Mouse (Mus musculus) right cerebral cortex, postnatal 25 days (tissue): ENCODE data around the gene Med13l.
A peak's percentile ranks its signal among the peaks of the same experiment; 100 is the strongest.

Source experiments
- DNase-seq: peaks from one replicate; pipeline ENCODE4 v3.0.0; 2022

The Med13l gene

GRCm38 (mm10) chr5:118558841-118559240 lies 1.6 kb upstream of the Med13l start:
- no peak for DNase-seq

- peak; percentile 88 for DNase-seq
Measured at GRCm38 (mm10) chr5:118559584-118560384, 695 bp upstream of the Med13l start.

DNA sequence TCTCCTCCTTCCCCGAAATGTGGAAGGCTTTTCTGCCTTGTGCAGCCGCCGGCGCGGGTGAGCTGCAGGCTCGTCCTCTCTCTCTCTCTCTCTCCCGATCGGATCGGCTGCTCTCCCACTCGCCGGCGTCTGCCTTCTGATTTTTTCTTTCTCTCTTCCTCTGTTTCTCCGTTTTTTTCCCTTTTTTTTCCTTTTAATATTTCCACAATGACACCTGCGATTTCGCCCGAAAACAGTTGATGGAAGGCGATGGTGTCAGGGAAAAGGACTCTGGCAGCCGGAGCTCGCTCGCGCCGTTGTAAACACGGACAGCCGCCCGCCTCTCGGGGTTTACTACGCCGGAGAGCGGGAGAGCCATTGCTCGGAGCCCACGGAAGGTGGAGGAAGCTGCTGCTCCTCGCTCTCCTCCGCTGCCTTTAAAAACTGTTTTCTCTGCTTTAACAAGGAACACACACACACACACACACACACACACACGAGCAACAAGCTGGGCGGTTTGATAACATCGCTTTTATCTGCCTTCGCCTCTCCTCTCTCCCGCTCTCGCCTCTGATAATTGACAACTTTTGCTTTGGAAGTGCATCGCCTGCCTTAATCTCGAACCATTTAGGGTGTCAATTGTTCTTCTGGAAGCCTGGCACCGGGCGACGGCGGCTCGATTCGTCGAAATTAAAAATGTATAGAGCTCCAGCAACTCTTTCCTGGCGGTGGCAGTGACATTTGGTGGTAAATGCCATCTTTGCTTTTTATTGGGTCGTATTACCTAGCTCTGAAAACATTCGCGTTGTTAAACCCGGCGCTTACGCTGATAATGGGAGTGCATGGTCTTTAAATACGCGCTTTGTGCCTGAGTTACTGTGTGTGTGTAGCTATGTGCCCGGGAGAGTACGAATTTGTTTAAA lies 858 bp downstream of the Med13l start:
- peak; percentile 43 for DNase-seq

- no peak for DNase-seq
Measured at GRCm38 (mm10) chr5:118562206-118562605, 1.7 kb downstream of the Med13l start.

DNA sequence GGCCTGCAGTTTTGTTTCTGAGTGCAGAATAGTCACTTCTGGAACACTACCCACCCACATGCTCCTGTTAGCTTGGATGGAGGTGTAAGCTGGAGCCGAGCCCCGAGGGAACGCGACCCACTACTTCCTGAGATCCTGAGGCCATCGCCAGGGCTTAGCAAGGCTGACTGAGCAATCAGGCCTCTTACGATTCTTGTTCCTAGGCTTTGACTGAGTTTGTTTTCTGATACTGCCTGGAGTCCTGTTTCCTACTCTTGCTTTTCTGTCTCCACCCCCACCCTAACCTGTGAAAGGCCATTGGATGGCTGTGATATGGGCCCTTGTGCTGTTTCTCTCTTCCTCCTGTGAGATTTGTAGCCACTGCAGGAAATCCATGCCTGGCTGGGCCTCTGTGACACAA lies 3.1 kb downstream of the Med13l start:
- no peak for DNase-seq

DNA sequence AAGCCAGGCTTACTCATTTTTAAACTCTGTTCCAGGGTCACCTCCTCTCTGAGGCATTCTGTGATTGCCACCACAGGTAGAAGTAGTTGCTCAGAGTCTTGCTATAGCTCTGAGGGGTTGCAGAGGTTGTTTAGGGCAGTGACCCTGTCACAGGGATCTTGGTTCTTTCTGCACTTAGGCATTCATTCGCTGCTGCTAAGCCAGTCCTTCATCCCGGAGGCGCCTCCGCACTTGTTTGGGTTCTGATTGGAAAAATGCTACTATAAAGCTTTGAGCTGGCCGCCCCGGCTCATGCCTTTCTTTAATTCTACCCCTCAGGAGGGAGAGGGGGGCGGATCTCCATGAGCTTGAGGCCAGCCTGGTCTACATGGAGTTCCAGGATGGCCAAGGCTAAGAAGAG lies 6.9 kb downstream of the Med13l start:
- DNase-seq = no peak

GRCm38 (mm10) chr5:118569017-118569416 lies 8.5 kb downstream of the Med13l start:
- no peak for DNase-seq

- no peak for DNase-seq
Measured at GRCm38 (mm10) chr5:118569606-118570580, 9.4 kb downstream of the Med13l start.

DNA sequence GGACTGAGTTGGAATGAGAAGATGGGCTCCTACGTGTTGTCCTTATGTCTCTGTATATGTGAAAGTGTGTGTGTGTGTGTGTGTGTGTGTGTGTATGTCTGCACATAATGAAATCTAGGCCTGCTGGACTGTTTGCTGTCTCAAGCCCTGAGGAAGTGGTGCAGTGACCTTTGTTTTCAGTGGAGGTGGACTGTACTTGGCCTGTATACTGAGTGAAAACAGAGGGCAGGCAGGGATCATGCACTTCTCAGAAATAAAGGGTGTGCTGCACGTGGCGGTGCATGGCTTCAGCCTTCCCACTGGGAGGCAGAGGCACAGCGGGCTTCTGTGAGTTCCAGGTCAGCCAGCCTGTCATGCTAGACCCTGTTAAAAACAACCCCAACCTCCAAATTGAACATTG lies 11.0 kb downstream of the Med13l start:
- DNase-seq = no peak

DNA sequence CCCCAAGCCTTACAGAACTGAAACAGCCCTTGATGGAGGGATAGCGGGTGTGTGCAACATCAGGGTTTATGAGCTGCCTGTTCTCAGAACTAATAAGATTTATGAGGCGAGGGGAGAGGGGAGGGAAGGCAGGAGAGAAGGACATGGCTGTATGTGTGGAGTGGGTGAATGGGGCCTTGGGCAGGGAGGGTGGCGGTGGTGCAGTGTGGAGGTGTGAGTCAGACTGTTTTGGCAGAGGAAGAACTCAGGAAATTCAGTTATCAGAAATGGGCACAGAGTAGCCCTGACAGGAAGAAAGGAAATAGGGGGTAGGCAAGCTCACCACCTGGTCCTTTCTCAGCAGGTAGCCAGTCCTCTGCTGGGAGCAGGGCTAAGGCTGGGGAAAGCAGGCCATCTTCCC lies 13.8 kb downstream of the Med13l start:
- no peak for DNase-seq

DNA sequence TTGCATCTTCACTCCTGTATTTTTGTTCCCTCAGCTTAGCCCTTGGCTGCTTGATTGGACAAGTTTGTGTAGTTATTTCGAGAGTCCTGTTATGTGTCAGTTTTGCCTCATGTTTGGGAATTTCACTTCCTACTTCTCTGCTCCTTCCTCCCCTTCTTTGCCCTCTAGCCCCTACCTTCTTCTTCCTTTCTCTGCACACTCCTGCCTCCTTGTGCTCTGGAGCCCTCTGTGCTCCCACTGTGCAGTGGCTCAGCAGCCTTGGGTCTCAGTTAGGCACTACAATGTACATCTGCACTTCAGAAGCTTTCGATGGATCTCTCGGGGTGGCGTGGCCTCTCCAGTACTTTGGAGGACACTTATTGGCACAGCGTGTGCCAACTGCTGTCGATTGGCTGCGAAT lies 14.5 kb downstream of the Med13l start:
- no peak for DNase-seq

DNA sequence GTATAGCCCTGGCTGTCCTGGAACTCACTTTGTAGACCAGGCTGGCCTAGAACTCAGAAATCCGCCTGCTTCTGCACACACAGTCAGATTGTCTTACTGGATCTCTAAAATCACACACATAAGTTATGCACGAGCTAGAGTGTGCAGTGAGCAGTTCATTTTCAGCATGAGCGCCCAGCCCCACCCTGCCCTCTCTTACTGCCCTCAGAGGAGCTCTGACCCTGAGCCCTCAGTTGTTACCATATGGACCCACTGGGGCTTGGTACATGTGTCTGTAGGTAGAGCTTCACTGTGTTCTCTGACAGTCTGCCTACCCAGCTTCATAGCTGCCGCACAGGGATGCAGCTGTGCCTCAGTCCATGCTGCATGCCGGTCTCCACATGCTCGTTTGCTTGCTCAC lies 15.4 kb downstream of the Med13l start:
- no peak for DNase-seq

DNA sequence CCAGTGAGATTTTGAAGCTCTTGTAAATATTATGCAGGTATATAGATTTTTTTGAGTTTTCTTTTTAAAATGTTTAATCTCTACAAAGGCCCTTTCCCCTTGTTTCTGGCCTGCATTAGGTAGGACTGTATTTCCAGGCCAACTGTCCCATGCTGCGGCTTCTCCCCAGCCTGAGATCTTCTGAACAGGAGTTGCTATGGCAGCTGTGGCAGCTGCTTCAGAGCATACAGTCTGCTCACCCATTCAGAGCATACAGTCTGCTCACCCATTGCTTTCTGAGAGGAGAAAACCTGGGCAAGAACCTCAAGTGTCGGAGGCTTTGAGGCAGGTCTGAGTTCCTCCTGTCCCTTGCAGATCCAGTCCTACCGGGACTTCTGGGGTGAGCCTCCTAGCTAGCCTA lies 16.3 kb downstream of the Med13l start:
- DNase-seq = no peak

DNA sequence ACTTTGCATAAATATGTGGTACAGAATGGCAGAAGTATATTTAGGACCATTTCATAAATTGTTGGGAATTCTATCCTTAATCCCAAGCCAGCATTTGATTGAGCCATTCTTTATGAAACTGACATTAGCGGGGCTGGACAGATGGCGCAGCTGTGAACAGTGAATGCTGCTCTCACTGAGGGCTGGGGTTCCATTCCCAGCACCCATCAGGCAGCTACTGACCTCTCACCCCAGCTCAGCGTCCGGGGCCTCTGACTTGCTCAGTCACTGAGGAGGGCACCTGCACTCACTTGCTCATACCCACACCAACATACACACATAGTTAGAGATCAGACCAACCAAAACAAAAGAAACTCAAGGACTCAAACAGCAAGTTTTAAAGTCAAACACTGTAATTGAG lies 24.9 kb downstream of the Med13l start:
- no peak for DNase-seq

- no peak for DNase-seq
Measured at GRCm38 (mm10) chr5:118586560-118586959, 26.1 kb downstream of the Med13l start.

DNA sequence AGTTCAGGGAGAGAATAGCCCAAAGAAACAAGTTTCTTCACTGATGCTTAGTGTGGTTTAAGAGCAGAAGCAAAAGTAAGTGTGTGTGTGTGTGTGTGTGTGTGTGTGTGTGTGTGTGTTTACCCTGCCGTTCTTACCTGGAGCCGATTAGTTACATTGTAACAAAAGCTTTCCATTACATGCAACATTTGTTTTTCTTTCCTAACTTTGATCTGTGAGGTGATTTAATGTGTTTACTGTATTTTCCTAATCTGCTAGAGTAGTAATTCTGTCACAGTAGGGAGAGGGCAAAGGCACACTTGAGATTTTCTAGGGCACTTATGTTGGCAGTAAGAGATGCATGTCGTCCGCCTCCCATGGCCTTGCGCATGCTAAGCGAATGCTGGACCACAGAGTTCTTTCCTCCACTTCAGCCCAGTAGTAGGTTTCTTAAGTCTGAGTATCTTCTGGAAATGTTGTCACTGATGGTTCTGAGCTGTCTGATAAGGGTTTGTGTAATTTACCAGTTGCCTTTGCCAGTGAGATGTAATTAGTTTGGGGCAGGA lies 28.0 kb downstream of the Med13l start:
- no peak for DNase-seq

DNA sequence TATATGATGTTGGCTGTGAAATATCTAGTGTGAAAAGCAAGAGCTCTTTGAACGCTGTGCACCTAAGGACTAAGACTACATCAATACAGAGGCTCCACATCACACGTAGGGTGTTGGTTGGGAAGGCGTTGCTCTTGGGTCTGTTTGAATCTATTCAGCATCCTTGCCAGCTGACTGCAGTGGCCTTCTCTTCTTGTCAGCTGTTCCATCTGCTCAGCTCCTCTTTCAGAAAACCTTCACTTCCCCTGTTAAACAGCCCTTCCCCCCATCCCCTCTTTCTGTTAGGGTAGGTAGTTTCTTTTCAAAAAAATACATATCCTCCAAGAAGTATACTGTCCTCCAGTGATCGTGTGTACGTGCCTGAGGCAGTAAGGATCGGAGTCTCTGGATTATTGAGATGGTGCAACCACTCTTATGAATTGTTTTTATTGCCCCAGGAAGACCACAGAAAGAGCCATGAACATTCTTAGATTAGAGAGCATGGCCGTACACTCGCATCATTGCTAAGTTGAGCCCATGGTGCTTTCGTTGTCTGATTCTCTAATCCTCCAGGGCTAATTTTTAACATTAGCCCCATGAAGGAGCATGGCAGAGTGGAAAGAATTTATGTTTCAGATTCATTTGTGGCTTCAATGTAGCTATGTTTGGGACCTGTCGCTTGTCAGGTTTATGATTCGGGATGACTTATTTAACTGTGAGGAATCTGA lies 28.9 kb downstream of the Med13l start:
- no peak for DNase-seq

- DNase-seq = no peak
Measured at GRCm38 (mm10) chr5:118590868-118591267, 30.4 kb downstream of the Med13l start.

DNA sequence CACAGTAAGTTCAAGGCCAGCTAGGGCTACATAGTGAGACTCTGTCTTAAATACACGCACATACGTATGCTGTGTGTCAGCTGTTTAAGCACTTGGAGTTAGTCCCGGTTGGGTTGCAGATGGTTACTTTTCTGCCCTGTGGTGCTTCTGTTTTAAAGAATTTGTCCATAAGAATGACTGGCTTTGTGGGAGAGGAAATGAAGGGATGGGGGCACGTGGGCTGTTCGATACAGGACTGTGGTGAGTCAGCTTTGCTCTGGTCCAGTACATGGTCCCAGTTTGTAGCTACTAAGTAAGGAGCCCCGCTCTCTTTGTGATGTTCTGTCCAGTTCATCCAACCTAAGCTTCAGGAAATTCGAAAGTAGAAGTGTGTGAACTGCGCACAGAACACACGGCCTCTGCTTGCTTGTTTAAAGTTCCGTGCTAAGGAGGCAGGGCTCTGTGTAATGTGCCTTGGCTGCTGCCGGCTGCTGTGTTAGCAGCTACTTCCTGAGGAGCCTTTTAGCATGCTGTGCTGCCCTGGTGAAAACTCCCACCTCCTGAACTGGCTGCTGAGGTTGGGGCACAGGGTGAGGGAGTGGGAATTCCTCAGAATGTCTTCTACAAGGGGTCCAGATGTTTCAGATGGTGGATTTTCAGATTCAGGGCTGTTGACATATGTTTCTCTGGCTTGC lies 31.5 kb downstream of the Med13l start:
- no peak for DNase-seq

DNA sequence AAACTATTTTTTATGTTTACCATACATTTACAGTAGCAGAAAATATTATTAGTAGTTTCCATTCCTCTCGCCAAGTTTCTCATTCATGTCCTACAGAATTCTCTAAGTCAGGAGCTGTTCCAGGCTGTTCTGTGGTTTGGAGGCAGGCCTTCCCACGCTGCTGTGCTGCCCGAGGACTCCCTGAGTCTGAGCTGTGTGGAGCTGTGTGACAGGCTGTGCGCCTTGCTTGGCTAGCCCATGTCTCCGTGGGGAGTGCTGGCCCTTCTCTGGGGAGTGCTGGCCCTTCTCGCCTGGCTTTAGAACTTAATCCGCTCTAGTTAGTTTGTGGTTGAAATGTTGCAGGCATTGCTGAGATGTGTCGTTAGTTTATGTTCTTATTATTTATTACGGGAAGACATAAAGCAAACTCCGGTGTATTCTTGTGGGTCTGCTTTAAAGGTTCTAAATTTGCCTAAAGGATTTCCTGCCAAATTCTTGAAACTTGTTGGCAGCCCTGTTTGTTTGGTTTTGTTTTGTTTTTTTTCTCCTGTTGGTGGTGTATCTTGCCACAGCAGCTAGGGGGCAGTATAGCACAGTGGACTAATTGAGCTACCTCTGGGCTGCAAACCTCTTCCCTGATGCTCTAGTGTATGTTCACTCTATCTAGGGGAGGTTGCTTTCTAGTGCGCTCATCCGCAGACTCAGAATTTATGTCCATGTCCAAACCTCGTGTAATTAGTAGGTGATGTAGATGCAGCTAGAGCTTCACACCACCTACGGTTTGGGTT lies 34.2 kb downstream of the Med13l start:
- DNase-seq = no peak

- no peak for DNase-seq
Measured at GRCm38 (mm10) chr5:118595901-118596300, 35.4 kb downstream of the Med13l start.
